Mouse (Mus musculus) intestine, embryonic 15.5 days (tissue): Measurements from ENCODE around the gene Cyp2c37. TPM values are rescaled to one million over a fixed set of nuclear protein-coding genes. Genes with fewer than 3 reads are reported as not detected.
"Not testable (repeated sequence)": the region's sequence is repeated elsewhere in the genome, so short reads cannot be mapped to it uniquely, and the experiment has no call there.

Experiments
- ATAC-seq: fragments of 200-750 bp; cut with Nextera tagmentation; 2 replicates; pipeline ENCODE4 v1.8.0; 2017; ENCODE audit warnings: moderate TSS enrichment, moderate library complexity
- H3K27ac ChIP-seq: fragments of 300-500 bp; sonication (generic); 2 replicates; pipeline ENCODE4 v1.5.1; 2015; ENCODE audit warnings: mild to moderate bottlenecking, inconsistent platforms
- H3K27me3 ChIP-seq: fragments of 300-500 bp; sonication (generic); replicated peaks from 2 replicates; pipeline ENCODE4 v1.6.1; 2015; ENCODE audit warnings: inconsistent platforms
- H3K36me3 ChIP-seq: fragments of 300-500 bp; sonication (generic); 2 replicates; pipeline ENCODE4 v1.6.1; 2015; ENCODE audit warnings: inconsistent platforms
- H3K4me1 ChIP-seq: fragments of 300-500 bp; sonication (generic); replicated peaks from 2 replicates; pipeline ENCODE4 v1.6.1; 2015; ENCODE audit warnings: inconsistent platforms
- H3K4me2 ChIP-seq: fragments of 300-500 bp; sonication (generic); replicated peaks from 2 replicates; pipeline ENCODE4 v1.6.1; 2015; ENCODE audit warnings: mild to moderate bottlenecking, inconsistent platforms
- H3K4me3 ChIP-seq: fragments of 300-500 bp; sonication (generic); replicated peaks from 2 replicates; pipeline ENCODE4 v1.5.1; 2015; ENCODE audit warnings: inconsistent platforms
- H3K9ac ChIP-seq: fragments of 300-500 bp; sonication (generic); 2 replicates; pipeline ENCODE4 v1.6.1; 2015; ENCODE audit warnings: inconsistent platforms
- H3K9me3 ChIP-seq: fragments of 300-500 bp; sonication (generic); 2 replicates; pipeline ENCODE4 v1.6.1; 2016; ENCODE audit warnings: inconsistent platforms
- WGBS: fragments of 180-500 bp; shearing (Covaris S2); methylation state at CpG from one replicate; pipeline ENCODE4 v1.1.7; 2015; 5-methylcytosine and 5-hydroxymethylcytosine counted together
- polyA plus RNA-seq: library from polyadenylated mRNA; unstranded; fragments of >200 nt; fragmentation: Nextera tagmentation; extraction: Ambion mirVana; gene quantifications from 2 replicates; pipeline ENCODE4 v1.2.1, GENCODE M21; 2015

Cyp2c37 gene
- not detected in 2 replicates for polyA plus RNA-seq

DNA sequence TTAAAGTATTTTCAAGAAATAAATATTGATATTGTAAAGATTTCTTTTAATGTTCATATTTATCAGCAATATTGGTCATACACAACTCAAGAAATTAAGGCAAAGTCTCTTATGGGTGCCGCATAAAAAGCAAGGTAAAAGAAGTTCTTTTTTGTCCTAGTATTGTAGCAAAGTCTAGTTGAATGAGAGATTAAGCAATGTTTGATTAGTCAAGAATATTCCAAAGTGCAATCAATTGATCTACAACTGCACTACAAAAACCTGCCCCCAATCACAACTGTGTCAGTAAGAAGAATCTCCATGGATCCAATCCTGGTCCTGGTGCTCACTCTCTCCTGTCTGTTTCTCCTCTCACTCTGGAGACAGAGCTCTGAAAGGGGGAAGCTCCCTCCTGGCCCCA lies at the start of gene Cyp2c37:
TSS of gene Cyp2c37 (plus strand) at position 285 of the 400 bp plus-strand sequence.
- H3K4me3 ChIP-seq, H3K27ac ChIP-seq, H3K4me1 ChIP-seq, H3K4me2 ChIP-seq, H3K9ac ChIP-seq, H3K9me3 ChIP-seq, H3K36me3 ChIP-seq, H3K27me3 ChIP-seq, ATAC-seq: not testable (repeated sequence)
- 90% methylated on average over 1 of the region's 1 CpGs for WGBS

DNA sequence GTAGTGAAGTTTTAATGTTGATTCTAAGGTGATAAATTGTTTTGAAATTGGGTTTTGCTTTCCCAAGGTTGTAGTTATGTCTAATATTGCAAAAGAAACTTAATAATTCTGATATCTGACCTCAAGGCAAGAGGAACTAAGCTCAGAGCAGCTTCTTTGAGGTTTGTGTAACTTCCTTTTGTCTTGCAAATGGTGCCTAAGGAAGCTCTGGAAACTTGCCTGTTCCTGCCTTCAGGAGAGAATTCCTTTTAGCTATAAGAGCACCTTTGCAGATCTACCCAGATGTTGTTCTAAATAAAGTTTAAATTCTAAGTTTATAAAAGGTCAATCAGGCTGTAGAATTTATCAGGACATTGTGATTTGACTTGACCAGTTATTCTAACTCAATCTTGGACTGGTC lies 31.4 kb upstream of the Cyp2c37 start:
- H3K9me3 ChIP-seq = not testable (repeated sequence)

DNA sequence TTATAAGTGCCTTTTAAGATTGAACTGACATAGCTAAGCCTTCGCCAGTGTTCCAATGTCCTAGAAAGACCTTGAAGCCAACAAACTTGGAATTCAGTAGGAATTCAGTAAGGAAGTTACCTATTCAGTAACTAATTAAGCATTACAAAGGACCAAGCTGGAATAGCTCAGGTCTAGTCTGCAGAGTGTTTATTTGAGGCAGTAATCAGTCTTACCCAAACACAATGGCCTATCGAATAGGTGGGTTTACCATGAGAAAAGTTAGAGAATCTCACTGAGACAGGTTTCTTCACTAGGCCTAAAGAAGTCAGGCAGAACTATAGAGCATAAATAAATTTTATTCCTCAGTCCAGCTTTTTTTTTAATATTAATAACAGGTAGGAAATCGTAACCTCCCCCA lies 21.1 kb upstream of the Cyp2c37 start:
- not testable (repeated sequence) for H3K4me2 ChIP-seq, H3K9ac ChIP-seq, H3K9me3 ChIP-seq, H3K4me3 ChIP-seq, ATAC-seq, H3K27me3 ChIP-seq, H3K36me3 ChIP-seq, H3K27ac ChIP-seq, H3K4me1 ChIP-seq
- 90% methylated on average over 3 of the region's 3 CpGs for WGBS

More for the DNA sequence above, 31.4 kb upstream of the Cyp2c37 start:
- not testable (repeated sequence) for H3K4me3 ChIP-seq, H3K27me3 ChIP-seq, H3K27ac ChIP-seq, H3K36me3 ChIP-seq, ATAC-seq, H3K4me2 ChIP-seq, H3K9ac ChIP-seq, H3K4me1 ChIP-seq

DNA sequence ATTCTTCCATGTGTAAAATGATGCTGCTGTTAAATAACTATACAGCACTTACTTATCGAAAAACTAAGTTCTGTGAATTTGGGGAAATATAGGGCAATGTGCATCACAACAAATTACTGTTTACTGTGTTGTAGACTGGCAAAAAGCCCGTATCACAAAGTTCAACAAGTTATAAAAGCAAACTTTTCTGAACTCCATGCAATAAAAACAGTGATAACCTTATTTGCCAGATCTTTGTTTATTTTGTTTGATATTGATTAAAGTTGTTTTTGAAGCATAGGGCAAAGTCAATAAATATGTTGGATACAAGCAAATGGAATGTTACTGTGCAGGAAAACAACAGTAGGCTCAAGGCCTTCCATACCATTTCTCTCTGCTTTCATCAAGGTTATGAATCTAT lies 2.8 kb upstream of the Cyp2c37 start:
- 69% methylated on average over 2 of the region's 2 CpGs for WGBS
- ATAC-seq = no peak

More for the DNA sequence above, 2.8 kb upstream of the Cyp2c37 start:
- Histone ChIP-seq H3K9me3 (no peaks in the 10 kb centered on the region), H3K4me3 (no peak overlapping the region), H3K4me2 (no peak overlapping the region), H3K27me3 (no peaks in the 10 kb centered on the region), H3K9ac (no peak overlapping the region), H3K36me3 (no peaks in the 10 kb centered on the region), H3K27ac (no peak overlapping the region), H3K4me1 (no peaks in the 10 kb centered on the region)

Other genes with a start within 250 kb of the Cyp2c37 start
- gene Cyp2c40, start 179.6 kb upstream of the Cyp2c37 start, polyA plus RNA-seq = not detected in 2 replicates
- gene Cyp2c69, start 105.6 kb upstream of the Cyp2c37 start, polyA plus RNA-seq = not detected in 2 replicates
- gene Cyp2c54, start 81.4 kb downstream of the Cyp2c37 start, polyA plus RNA-seq = not detected in 2 replicates
- gene Cyp2c50, start 97.3 kb downstream of the Cyp2c37 start, polyA plus RNA-seq = not detected in 2 replicates
- gene Cyp2c70, start 194.9 kb downstream of the Cyp2c37 start, polyA plus RNA-seq = 3.4 and 4.0 TPM in 2 replicates